Mouse (Mus musculus): ENCODE measurements at regions not wholly inside any gene's neighbourhood (a gene's known extent, or its start where the extent isn't known, plus 50 kb on each side); places are given as distances from the start of the nearest gene placed in this dataset.

DNA sequence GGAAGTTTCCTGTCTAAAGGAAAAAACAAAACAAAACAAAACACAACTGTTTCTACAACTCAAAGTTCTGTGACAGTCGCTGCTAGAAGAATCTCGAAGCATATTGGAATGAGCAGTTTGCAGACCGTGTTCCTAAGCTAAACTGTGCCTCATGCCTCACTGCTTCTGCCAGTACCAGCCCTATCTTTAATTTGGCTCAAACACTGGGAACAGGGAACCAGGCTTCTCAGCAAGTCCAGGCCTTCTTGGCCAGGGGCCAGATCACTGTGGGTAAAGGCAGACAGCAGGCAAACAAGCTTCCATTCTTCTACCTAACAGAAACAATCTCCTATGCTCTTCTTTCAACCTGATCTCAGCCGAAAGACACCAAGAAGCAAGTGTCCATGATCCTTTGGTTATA is 56.5 kb downstream of the Tmsb4x start:
- Histone ChIP-seq H3K27ac (replicated peaks) (no peak overlapping the region), H3K36me3 (no peaks in the 10 kb centered on the region), H3K9ac (no peak overlapping the region), H3K4me1 (replicated peaks) (no peaks in the 10 kb centered on the region; the same call in 1 of the 2 replicates), H3K4me3 (no peak overlapping the region), H3K4me2 (no peak overlapping the region), H3K27me3 (peaks cover 64% of the 10 kb centered on the region), H3K9me3 (no peaks in the 10 kb centered on the region)
- 78% methylated on average over 4 of the region's 4 CpGs for WGBS
- ATAC-seq (ENCODE audit: low read depth) = no peak

DNA sequence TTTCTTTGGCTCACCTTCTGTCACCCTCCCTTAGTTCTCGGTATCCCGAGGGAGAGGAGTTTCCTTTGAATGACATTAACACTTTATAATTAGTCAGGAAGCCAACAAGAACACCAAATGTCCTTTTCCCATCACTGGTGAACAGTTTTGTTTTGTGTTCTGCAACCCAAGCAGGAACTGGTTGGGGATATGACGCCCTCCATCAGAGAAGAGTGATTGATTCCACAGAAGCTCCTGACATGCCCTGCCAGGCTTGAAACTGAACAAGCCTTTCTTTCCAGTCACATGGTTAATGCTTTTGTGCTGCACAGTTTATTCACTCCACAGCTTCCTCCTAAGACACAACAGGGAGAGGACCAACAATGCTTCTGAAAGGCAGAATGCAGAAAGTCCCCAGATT is 57.8 kb downstream of the Tmsb4x start:
- Histone ChIP-seq H3K36me3 (no peaks in the 10 kb centered on the region), H3K4me3 (no peak overlapping the region), H3K9ac (no peak overlapping the region), H3K4me1 (replicated peaks) (no peaks in the 10 kb centered on the region; the same call in 1 of the 2 replicates), H3K9me3 (no peaks in the 10 kb centered on the region), H3K27ac (replicated peaks) (no peak overlapping the region), H3K4me2 (no peak overlapping the region), H3K27me3 (peaks cover 70% of the 10 kb centered on the region)
- WGBS = 41% methylated on average over 3 of the region's 3 CpGs
- ATAC-seq (ENCODE audit: low read depth) = no peak

DNA sequence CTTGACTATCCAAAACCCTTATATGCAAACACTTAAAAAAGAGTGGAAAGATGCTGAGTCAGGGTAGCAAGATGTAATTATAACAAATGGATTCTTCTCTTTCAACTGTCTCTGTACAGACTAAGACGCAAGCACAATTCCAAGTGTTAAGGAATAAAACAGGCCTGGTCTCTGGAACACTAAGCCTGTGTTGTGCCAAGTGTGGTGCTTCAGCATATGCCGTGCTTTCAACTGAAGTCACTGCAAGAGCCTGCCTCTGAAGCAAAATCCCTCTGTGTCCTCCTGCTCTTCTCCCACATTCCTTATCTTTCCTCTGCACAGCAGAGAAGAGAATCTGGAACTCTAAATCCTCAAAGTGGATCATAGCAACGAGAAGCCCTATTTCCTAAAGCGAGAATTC is 59.7 kb downstream of the Tmsb4x start:
- Histone ChIP-seq H3K4me1 (replicated peaks) (no peaks in the 10 kb centered on the region; the same call in 1 of the 2 replicates), H3K27ac (replicated peaks) (no peak overlapping the region), H3K36me3 (no peaks in the 10 kb centered on the region), H3K27me3 (peaks cover 77% of the 10 kb centered on the region), H3K4me2 (no peak overlapping the region), H3K9me3 (no peaks in the 10 kb centered on the region), H3K4me3 (no peak overlapping the region), H3K9ac (no peak overlapping the region)
- WGBS = 89% methylated on average over 4 of the region's 4 CpGs
- no peak for ATAC-seq (ENCODE audit: low read depth)

DNA sequence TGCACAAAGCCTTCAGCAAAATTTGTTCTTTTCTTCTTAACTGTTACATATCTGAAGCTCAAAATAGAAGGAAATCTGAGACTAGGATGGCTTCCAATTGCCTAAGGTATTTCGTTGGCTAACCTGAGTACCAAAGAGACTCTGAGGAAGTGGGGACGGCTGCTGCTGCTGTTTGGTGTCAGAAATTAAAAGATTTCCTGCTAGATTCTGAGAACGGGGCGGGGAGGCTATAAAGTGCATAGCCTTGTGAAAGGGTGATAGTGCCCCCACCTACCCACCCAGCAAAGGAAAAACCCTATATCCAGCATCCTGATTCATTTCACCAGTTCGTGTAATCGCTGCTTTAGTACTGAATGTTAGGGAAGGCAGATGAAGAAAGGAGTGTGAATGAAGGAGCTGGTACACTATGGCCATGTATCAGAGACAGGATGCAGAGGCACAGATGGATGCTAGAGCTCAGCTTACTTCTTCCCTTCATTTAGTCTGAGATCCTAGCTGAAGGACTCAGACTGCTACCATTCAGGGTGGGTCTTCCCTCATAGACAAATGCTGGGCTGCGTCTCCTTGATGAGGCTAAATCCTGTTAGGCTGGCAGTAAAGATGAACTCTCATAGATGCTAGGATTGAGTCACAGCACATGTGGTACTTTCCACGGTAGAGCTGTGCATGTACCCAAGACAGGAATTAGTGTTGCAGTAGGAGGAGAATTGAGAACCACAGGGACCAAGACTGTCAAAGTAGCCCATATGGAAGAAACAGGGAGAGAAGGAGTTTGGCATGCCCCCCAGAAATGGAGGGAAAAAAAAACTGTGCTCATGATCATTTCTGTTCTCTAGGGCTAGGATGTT is 62.4 kb downstream of the Tmsb4x start:
- ATAC-seq (ENCODE audit: low read depth) = no peak
- no peak overlapping the region for H3K4me2 ChIP-seq
- no peaks in the 10 kb centered on the region for H3K36me3 ChIP-seq
- peaks cover 70% of the 10 kb centered on the region for H3K27me3 ChIP-seq
- 84% methylated on average over 8 of the region's 8 CpGs for WGBS
- no peaks in the 10 kb centered on the region for H3K9me3 ChIP-seq
- H3K4me1 ChIP-seq (replicated peaks) = no peaks in the 10 kb centered on the region; the same call in 1 of the 2 replicates
- H3K27ac ChIP-seq (replicated peaks) = no peak overlapping the region
- H3K4me3 ChIP-seq = no peak overlapping the region
- H3K9ac ChIP-seq = no peak overlapping the region

DNA sequence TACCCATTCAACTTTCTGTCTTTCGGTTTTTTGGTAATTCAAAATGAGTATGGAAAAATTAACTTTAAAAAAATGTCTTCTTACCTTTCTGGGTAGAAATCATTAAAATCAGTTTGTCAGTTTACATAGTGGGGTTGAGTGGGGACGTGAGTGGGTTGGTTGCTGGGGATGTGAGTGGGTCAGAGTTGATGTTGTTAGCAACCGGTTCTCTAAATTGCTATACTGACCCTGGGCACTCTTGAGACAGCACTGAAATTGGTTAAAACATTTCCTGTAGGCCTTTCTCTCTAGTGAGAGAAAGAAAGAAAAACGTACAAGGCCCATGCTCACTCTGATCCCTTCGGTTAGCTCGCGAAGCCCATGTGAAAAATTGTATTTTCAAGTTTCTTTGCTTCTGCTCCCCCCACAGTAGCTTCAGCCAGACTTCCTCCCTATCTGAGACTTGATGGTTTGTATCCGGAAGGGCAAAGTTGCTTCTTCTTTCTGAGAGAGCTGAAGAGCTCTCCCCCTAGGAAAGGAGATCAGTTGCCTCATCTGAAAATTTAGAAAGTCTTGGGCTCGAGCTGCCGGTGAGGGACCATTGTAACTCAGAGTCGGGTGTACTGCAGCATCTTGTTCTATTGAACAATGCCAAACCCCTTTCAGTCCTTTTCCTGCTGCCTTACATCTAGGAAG is 63.5 kb downstream of the Tmsb4x start:
- no peak for ATAC-seq (ENCODE audit: low read depth)
- WGBS = 79% methylated on average over 11 of the region's 11 CpGs

GRCm38 (mm10) chrX:167139110-167139509 is 70.0 kb downstream of the Tmsb4x start:
- H3K4me1 ChIP-seq (replicated peaks) = no peaks in the 10 kb centered on the region
- WGBS = 66% methylated on average over 2 of the region's 2 CpGs
- no peak overlapping the region for H3K27ac ChIP-seq (replicated peaks)
- H3K36me3 ChIP-seq = no peaks in the 10 kb centered on the region
- no peak for ATAC-seq (ENCODE audit: low read depth)
- no peak overlapping the region for H3K9ac ChIP-seq
- no peak overlapping the region for H3K4me2 ChIP-seq
- H3K27me3 ChIP-seq = peaks cover 42% of the 10 kb centered on the region
- no peak overlapping the region for H3K4me3 ChIP-seq
- no peaks in the 10 kb centered on the region for H3K9me3 ChIP-seq

More for the DNA sequence above, 63.5 kb downstream of the Tmsb4x start:
- Histone ChIP-seq H3K27me3 (peaks cover 64% of the 10 kb centered on the region), H3K4me2 (no peak overlapping the region), H3K4me3 (no peak overlapping the region), H3K4me1 (replicated peaks) (no peaks in the 10 kb centered on the region), H3K36me3 (no peaks in the 10 kb centered on the region), H3K27ac (replicated peaks) (no peak overlapping the region), H3K9ac (no peak overlapping the region), H3K9me3 (no peaks in the 10 kb centered on the region)

- H3K9me3 ChIP-seq = no peaks in the 10 kb centered on the region
- ATAC-seq (ENCODE audit: low read depth) = no peak
- H3K4me2 ChIP-seq = no peak overlapping the region
- no peaks in the 10 kb centered on the region for H3K36me3 ChIP-seq
- no peak overlapping the region for H3K9ac ChIP-seq
- H3K27me3 ChIP-seq = peaks cover 60% of the 10 kb centered on the region
- 94% methylated on average over 3 of the region's 3 CpGs for WGBS
- H3K4me1 ChIP-seq (replicated peaks) = no peaks in the 10 kb centered on the region
- no peak overlapping the region for H3K4me3 ChIP-seq
- no peak overlapping the region for H3K27ac ChIP-seq (replicated peaks)
These were observed 74.9 kb downstream of the Tmsb4x start for GRCm38 (mm10) chrX:167134250-167134649.

GRCm38 (mm10) chrX:167132989-167133395 is 76.1 kb downstream of the Tmsb4x start:
- Histone ChIP-seq H3K27ac (replicated peaks) (no peak overlapping the region), H3K27me3 (peaks cover 60% of the 10 kb centered on the region), H3K4me3 (no peak overlapping the region), H3K36me3 (no peaks in the 10 kb centered on the region), H3K4me2 (no peak overlapping the region), H3K9me3 (no peaks in the 10 kb centered on the region), H3K4me1 (replicated peaks) (no peaks in the 10 kb centered on the region), H3K9ac (no peak overlapping the region)
- 77% methylated on average over 4 of the region's 4 CpGs for WGBS
- ATAC-seq (ENCODE audit: low read depth) = no peak

GRCm38 (mm10) chrX:167131317-167131716 is 77.8 kb downstream of the Tmsb4x start:
- H3K9me3 ChIP-seq = no peaks in the 10 kb centered on the region
- H3K36me3 ChIP-seq = no peaks in the 10 kb centered on the region
- 88% methylated on average over 3 of the region's 3 CpGs for WGBS
- no peaks in the 10 kb centered on the region for H3K4me1 ChIP-seq (replicated peaks)
- no peak overlapping the region for H3K9ac ChIP-seq
- H3K4me2 ChIP-seq = no peak overlapping the region
- H3K4me3 ChIP-seq = no peak overlapping the region
- no peak for ATAC-seq (ENCODE audit: low read depth)
- no peak overlapping the region for H3K27ac ChIP-seq (replicated peaks)
- H3K27me3 ChIP-seq = peaks cover 59% of the 10 kb centered on the region

DNA sequence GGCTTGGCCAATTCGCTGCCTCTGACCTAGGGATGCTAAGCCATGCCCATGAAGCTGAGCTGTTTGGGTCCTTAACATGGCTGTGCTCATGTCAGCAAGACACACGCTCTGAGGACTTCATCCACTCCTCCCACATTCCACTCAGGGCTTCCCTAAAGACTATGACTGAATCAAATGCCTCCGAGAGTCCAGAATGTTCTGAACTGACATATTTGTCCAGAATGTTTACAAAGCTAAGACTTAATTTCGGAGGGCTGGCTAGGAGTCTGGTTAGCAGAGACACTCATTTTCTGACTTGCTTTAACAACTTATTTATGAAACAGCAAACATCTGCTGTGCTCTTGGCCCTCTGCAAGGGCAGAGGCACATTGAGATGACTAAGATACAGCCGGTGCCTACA is 78.5 kb downstream of the Tmsb4x start:
- ATAC-seq (ENCODE audit: low read depth) = no peak
- H3K9me3 ChIP-seq = no peaks in the 10 kb centered on the region
- peaks cover 55% of the 10 kb centered on the region for H3K27me3 ChIP-seq
- no peaks in the 10 kb centered on the region for H3K4me1 ChIP-seq (replicated peaks)
- no peak overlapping the region for H3K27ac ChIP-seq (replicated peaks)
- H3K36me3 ChIP-seq = no peaks in the 10 kb centered on the region
- no peak overlapping the region for H3K4me3 ChIP-seq
- H3K4me2 ChIP-seq = no peak overlapping the region
- no peak overlapping the region for H3K9ac ChIP-seq
- 82% methylated on average over 5 of the region's 5 CpGs for WGBS

DNA sequence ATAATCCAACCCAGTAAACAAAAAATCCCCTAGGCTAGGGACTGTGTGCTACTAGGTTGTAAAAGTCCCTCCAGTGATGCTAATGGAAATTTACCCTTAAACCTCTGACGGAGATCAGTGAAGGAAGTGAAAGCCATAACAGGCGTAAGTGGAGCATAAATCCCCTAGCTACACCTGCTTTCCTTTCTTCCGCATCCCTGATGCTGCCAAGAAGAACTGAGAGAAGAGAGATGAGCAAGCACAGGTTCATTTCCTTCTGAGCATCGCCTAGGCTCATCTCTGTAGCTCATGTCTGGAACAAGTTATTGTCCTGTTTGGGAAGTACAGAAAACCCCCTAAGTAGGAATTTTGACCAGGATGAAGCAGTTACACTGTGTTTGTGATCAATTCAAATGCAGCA is 89.8 kb downstream of the Tmsb4x start:
- no peaks in the 10 kb centered on the region for H3K9me3 ChIP-seq
- no peak for ATAC-seq (ENCODE audit: low read depth)

GRCm38 (mm10) chrX:167115096-167115495 is 94.0 kb downstream of the Tmsb4x start:
- no peak overlapping the region for H3K4me2 ChIP-seq
- no peak overlapping the region for H3K9ac ChIP-seq
- no peak overlapping the region for H3K27ac ChIP-seq (replicated peaks)
- H3K4me3 ChIP-seq = no peak overlapping the region
- no peaks in the 10 kb centered on the region for H3K36me3 ChIP-seq
- H3K27me3 ChIP-seq = peaks cover 59% of the 10 kb centered on the region
- WGBS = 89% methylated on average over 1 of the region's 1 CpGs
- no peak for ATAC-seq (ENCODE audit: low read depth)
- H3K9me3 ChIP-seq = no peaks in the 10 kb centered on the region
- no peaks in the 10 kb centered on the region for H3K4me1 ChIP-seq (replicated peaks)

More for the DNA sequence above, 89.8 kb downstream of the Tmsb4x start:
- H3K9ac ChIP-seq = no peak overlapping the region
- H3K4me3 ChIP-seq = no peak overlapping the region
- no peaks in the 10 kb centered on the region for H3K36me3 ChIP-seq
- H3K27ac ChIP-seq (replicated peaks) = no peak overlapping the region
- 83% methylated on average over 4 of the region's 4 CpGs for WGBS
- H3K4me2 ChIP-seq = no peak overlapping the region
- H3K4me1 ChIP-seq (replicated peaks) = no peaks in the 10 kb centered on the region
- peaks cover 59% of the 10 kb centered on the region for H3K27me3 ChIP-seq
